Mouse (Mus musculus): ENCODE measurements at regions not wholly inside any gene's neighbourhood (a gene's known extent, or its start where the extent isn't known, plus 50 kb on each side); places are given as distances from the start of the nearest gene placed in this dataset.
"Not testable (repeated sequence)": the region's sequence is repeated elsewhere in the genome, so short reads cannot be mapped to it uniquely, and the experiment has no call there.

- DNase-seq (ENCODE audit: low spot score in 2 of 2): not testable (repeated sequence)
Observed at GRCm38 (mm10) chr15:53984006-53984405, 99.3 kb downstream of the Gm7489 start.

- DNase-seq (ENCODE audit: low spot score in 2 of 2): no peak
Observed at GRCm38 (mm10) chr15:53989888-53990287, 105.2 kb downstream of the Gm7489 start.

- no peak for DNase-seq (ENCODE audit: low spot score in 2 of 2)
Observed at GRCm38 (mm10) chr15:53995199-53995868, 110.6 kb downstream of the Gm7489 start.

GRCm38 (mm10) chr15:53998600-53999290 lies 114.0 kb downstream of the Gm7489 start:
- DNase-seq (ENCODE audit: low spot score in 2 of 2): no peak

- no peak for DNase-seq (ENCODE audit: low spot score in 2 of 2)
Observed at GRCm38 (mm10) chr15:54033756-54034155, 149.1 kb downstream of the Gm7489 start.

- DNase-seq (ENCODE audit: low spot score in 2 of 2): no peak
Observed at GRCm38 (mm10) chr15:54050711-54051110, 166.0 kb downstream of the Gm7489 start.

- peak; percentile 32 to 44 for DNase-seq (ENCODE audit: low spot score in 2 of 2)
Observed at GRCm38 (mm10) chr15:54070005-54070634, 185.4 kb downstream of the Gm7489 start.

- DNase-seq (ENCODE audit: low spot score in 2 of 2): no peak
Observed at GRCm38 (mm10) chr15:54071732-54072131, 187.0 kb downstream of the Gm7489 start.

- DNase-seq (ENCODE audit: low spot score in 2 of 2): no peak
Observed at GRCm38 (mm10) chr15:54091301-54091700, 206.6 kb downstream of the Gm7489 start.

DNA sequence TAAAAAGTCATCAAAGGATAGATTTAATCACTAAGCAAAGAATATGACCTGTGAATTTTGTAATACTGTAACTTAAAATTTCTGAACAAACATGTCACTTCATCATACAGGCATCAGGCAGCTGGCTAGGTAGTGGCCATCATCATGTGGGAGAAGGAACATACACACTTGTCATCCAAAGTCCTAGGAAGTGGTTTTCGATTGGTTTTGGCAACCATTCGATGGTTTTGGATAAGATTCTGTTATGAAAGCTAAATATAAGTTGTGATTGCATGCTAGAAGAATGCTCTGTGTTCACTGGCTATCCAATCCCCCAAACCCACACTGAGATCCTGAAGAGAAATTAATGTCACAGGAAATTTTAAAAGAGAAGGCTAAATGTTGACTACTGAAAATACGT lies 207.7 kb downstream of the Gm7489 start:
- no peak for DNase-seq (ENCODE audit: low spot score in 2 of 2)

DNA sequence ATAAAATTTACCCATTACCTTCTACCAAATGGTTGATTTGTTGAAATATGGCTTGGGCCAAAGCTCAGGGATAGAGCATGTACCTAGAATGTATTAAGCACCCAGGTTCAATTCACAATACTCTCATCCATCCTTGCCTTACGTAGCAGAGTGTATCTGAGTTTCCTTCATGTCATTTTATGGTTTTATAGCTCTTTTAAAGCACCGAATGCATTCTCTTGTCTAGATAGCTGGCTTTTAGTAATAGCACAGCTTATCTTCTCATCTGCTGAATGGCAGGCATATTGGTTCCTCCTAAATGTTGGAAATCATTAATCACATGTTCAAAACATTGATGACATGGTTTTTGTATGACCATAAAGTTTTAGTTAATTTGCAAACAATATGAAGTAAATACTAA lies 212.8 kb downstream of the Gm7489 start:
- no peak for DNase-seq (ENCODE audit: low spot score in 2 of 2)

GRCm38 (mm10) chr15:54112406-54112805 lies 227.7 kb downstream of the Gm7489 start:
- peak in 1 of 2 experiments; percentile 3 for DNase-seq (ENCODE audit: low spot score in 2 of 2)

DNA sequence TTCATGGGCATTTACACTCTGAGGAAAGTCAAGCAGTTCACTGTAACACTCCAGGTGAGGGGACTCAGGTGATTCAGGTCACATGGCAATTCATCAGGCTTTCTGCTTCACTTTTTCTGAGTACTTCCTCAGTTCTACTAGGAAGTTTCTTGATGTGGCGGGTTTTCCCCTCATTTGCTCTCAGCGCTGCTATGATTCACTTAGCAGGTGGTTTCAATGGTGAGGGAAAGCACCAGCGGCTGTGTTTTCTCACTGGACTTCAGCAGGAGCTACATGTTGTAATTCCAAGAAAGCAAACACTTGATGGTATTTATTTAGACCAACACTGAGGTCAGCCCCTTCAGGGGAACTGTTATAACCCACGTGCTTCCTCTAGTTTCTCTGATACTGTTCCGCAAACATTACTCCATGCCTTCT lies 229.4 kb downstream of the Gm7489 start:
- no peak for DNase-seq (ENCODE audit: low spot score in 2 of 2)

DNA sequence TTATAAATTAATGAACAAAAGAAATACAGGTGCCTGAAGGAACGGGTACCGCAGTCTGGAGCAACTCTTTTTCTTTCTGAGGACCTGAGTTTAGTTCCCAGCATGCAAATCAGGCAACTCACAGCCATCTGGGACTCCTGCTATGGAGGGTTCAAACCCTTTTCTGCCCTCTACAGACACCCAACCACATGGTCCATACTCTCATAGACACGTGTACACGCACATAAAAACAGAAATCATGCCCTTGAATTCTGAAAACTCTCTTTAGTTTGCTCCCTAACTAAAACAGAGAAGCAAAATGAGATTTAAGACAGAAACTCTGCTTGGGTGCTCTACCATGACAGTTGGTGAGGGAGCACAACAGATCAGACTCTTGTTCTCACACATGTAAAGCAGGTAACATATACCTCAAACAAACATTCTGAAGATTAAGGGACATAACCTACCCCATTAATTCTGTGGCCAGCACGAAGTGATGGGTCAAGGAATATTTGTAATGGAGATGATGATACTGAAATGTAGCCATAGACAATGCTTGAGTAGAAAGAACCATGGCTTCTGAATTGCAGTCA lies 233.3 kb downstream of the Gm7489 start:
- DNase-seq (ENCODE audit: low spot score in 2 of 2): no peak

DNA sequence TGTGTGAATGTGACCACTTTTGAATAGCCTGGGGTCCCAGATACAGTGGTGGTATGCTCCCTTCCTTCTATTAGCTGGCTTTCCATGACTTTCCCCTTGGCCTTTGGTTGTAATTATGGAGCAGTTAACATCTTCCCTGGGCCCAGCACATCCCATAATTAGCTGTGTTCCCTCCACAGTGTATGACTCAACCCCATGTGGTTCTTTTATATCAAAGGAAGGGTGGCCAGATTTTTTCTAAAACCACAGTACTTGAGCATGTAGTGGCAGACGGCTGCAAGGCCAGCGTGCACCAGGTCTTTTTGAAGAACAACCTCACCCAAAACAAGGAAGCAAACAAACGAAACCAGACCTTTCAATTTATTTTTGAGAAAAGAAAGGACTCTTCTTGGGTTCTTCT lies 235.8 kb downstream of the Gm7489 start:
- peak; percentile 2 to 10 for DNase-seq (ENCODE audit: low spot score in 2 of 2)

DNA sequence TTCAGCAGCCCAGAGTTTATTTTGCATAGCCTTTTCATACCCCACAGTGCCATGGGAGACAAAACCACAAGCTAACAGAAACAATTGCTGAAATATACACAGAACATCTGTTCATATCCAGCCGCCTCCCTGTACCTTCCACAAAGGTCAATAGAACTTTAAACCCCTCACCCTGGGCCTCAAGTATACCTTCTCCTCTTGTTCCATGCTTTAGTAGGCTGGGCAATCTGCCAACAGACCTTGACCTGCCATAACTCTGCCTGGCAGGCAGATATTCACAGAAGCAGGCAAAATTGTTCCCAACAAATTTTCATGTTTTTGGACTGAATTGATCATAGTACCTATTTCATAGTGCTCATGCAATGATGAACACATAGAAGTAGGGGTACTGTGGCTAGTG lies 279.6 kb downstream of the Gm7489 start:
- no peak for DNase-seq (ENCODE audit: low spot score in 2 of 2)

GRCm38 (mm10) chr15:54167842-54168361 lies 283.2 kb downstream of the Gm7489 start:
- DNase-seq (ENCODE audit: low spot score in 2 of 2): no peak

- no peak for DNase-seq (ENCODE audit: low spot score in 2 of 2)
Observed at GRCm38 (mm10) chr15:54177221-54177620, 292.5 kb downstream of the Gm7489 start.

- DNase-seq (ENCODE audit: low spot score in 2 of 2): peak; percentile 20 to 44
Observed at GRCm38 (mm10) chr15:54177791-54178190, 293.1 kb downstream of the Gm7489 start.
